Mouse (Mus musculus) ES-Bruce4 (cell line): ENCODE measurements around the gene Deaf1. TPM values are rescaled to one million over a fixed set of nuclear protein-coding genes. Genes with fewer than 3 reads are reported as not detected.

Experiments
- H3K27ac ChIP-seq: 2 replicates; pipeline ENCODE4 v1.5.1; 2012; ENCODE audit warnings: low read length, inconsistent platforms; ENCODE audit not compliant: insufficient read depth
- H3K27me3 ChIP-seq: 2 replicates; pipeline ENCODE4 v1.6.1; 2012; ENCODE audit warnings: mild to moderate bottlenecking, low read length, inconsistent platforms; ENCODE audit not compliant: control insufficient read depth, poor library complexity, insufficient read depth, severe bottlenecking
- H3K36me3 ChIP-seq: 2 replicates; pipeline ENCODE4 v1.6.1; 2012; ENCODE audit warnings: inconsistent platforms, mild to moderate bottlenecking, low read length, moderate library complexity; ENCODE audit not compliant: control insufficient read depth, poor library complexity, insufficient read depth, severe bottlenecking
- H3K4me1 ChIP-seq: one replicate; pipeline ENCODE4 v1.8.1; 2011; ENCODE audit warnings: low read length; ENCODE audit not compliant: control insufficient read depth, insufficient read depth
- H3K4me3 ChIP-seq: 2 replicates; pipeline ENCODE4 v1.5.1; 2011; ENCODE audit warnings: low read depth, mild to moderate bottlenecking, low read length
- H3K9ac ChIP-seq: 2 replicates; pipeline ENCODE4 v1.6.1; 2012; ENCODE audit warnings: low read depth, mild to moderate bottlenecking, inconsistent platforms; ENCODE audit not compliant: poor library complexity, severe bottlenecking
- H3K9me3 ChIP-seq: replicated peaks from 2 replicates; pipeline ENCODE4 v1.6.1; 2012; ENCODE audit warnings: mild to moderate bottlenecking, low read length, inconsistent platforms; ENCODE audit not compliant: control insufficient read depth, poor library complexity, insufficient read depth, severe bottlenecking
- CTCF ChIP-seq: IDR thresholded peaks from one replicate; pipeline ENCODE4 v1.8.1; 2011; ENCODE audit warnings: low read depth, low read length
- EP300 ChIP-seq: IDR thresholded peaks from 2 replicates; pipeline ENCODE4 v1.6.1; 2011; ENCODE audit warnings: low read depth, low read length; ENCODE audit not compliant: insufficient read depth
- POLR2A ChIP-seq: IDR thresholded peaks from one replicate; pipeline ENCODE4 v1.8.1; 2011; ENCODE audit warnings: low read length; ENCODE audit not compliant: insufficient read depth
- polyA plus RNA-seq: library from polyadenylated mRNA; stranded (reverse); fragments of >200 nt; gene quantifications from 2 replicates; pipeline ENCODE4 v1.2.4, GENCODE M21; 2011; ENCODE audit warnings: low read depth; ENCODE audit not compliant: missing spikeins, insufficient read depth, insufficient read length

The Deaf1 gene
- polyA plus RNA-seq, 1 experiment = 79.4 TPM

DNA sequence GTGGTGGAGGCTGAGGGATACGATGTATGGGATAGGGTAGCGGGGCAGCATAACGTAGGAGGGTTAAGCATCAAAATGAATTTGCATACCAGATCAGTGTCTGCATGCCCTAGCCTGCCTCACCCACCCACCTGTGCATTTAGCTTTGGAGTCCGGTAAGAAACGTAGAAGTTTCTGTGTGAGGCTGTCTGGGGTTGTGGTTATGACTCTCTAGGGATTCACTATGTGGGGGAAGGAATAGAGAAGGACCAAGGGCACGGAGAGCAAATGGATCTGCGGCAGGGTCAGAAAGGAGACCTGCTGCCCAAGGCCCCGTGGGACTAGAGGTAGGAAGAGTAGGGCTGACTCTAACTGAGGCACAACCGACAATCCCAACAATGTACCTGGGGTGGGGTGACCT is 52.1 kb downstream of the Deaf1 start:
- no peaks in the 10 kb centered on the region for H3K36me3 ChIP-seq
- H3K9me3 ChIP-seq = no peaks in the 10 kb centered on the region
- peaks cover 1% of the 10 kb centered on the region for H3K4me1 ChIP-seq
- no peak overlapping the region for H3K4me3 ChIP-seq
- no peak for TF ChIP-seq EP300
- no peak for TF ChIP-seq CTCF
- TF ChIP-seq POLR2A = no peak
- no peak overlapping the region for H3K27ac ChIP-seq
- H3K9ac ChIP-seq = no peak overlapping the region
- no peaks in the 10 kb centered on the region for H3K27me3 ChIP-seq

GRCm38 (mm10) chr7:141270631-141271030 is 56.9 kb downstream of the Deaf1 start:
- Histone ChIP-seq H3K9me3 (no peaks in the 10 kb centered on the region), H3K27ac (no peak overlapping the region), H3K36me3 (no peaks in the 10 kb centered on the region), H3K4me3 (no peak overlapping the region), H3K9ac (no peak overlapping the region), H3K4me1 (no peaks in the 10 kb centered on the region), H3K27me3 (no peaks in the 10 kb centered on the region)
- TF ChIP-seq POLR2A (no peak), CTCF (no peak), EP300 (no peak)

- no peak overlapping the region for H3K27ac ChIP-seq
- H3K9ac ChIP-seq = no peak overlapping the region
- TF ChIP-seq CTCF (no peak), EP300 (no peak), POLR2A (no peak)
- H3K4me3 ChIP-seq = peak overlapping the region; percentile 51
- no peaks in the 10 kb centered on the region for H3K9me3 ChIP-seq
- H3K36me3 ChIP-seq = no peaks in the 10 kb centered on the region
- no peaks in the 10 kb centered on the region for H3K4me1 ChIP-seq
- no peaks in the 10 kb centered on the region for H3K27me3 ChIP-seq
These were observed 58.3 kb downstream of the Deaf1 start for GRCm38 (mm10) chr7:141269273-141269545.

GRCm38 (mm10) chr7:141268466-141269272 is 58.8 kb downstream of the Deaf1 start:
- no peaks in the 10 kb centered on the region for H3K4me1 ChIP-seq
- H3K9ac ChIP-seq = no peak overlapping the region
- H3K36me3 ChIP-seq = no peaks in the 10 kb centered on the region
- no peaks in the 10 kb centered on the region for H3K27me3 ChIP-seq
- H3K27ac ChIP-seq = no peak overlapping the region
- no peaks in the 10 kb centered on the region for H3K9me3 ChIP-seq
- no peak for TF ChIP-seq EP300
- no peak for TF ChIP-seq POLR2A
- no peak for TF ChIP-seq CTCF
- H3K4me3 ChIP-seq = peak overlapping the region; percentile 51

- Histone ChIP-seq H3K27me3 (no peaks in the 10 kb centered on the region), H3K27ac (no peak within 1 kb of the TSS), H3K9me3 (no peaks in the 10 kb centered on the region), H3K36me3 (peaks cover 14% of the 10 kb centered on the region), H3K9ac (no peak within 1 kb of the TSS), H3K4me3 (no peak within 1 kb of the TSS), H3K4me1 (no peaks in the 10 kb centered on the region)
- TF ChIP-seq POLR2A = no peak
- no peak for TF ChIP-seq CTCF
- no peak for TF ChIP-seq EP300
These were observed 61.5 kb downstream of the Deaf1 start, which contains the start of gene Irf7 for GRCm38 (mm10) chr7:141265739-141266561. Irf7 (minus strand) TSS chr7:141266481.

DNA sequence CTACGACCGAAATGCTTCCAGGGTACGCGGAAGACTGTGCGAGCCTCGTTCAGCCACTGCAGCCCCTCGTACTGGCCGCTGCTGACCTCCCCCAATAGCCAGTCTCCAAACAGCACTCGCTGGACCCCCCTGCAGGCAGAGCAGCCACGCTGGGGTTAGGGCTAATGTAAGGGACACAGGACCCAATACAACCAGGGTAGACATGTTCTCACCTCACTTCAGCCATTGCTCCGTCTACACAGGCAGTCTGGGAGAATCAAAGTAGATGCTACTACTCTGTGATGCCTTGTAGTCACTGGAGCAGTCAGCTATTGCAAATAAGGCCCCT is 62.1 kb downstream of the Deaf1 start:
- Histone ChIP-seq H3K27ac (no peak overlapping the region), H3K36me3 (peaks cover 20% of the 10 kb centered on the region), H3K9me3 (no peaks in the 10 kb centered on the region), H3K9ac (no peak overlapping the region), H3K4me3 (no peak overlapping the region), H3K4me1 (no peaks in the 10 kb centered on the region), H3K27me3 (no peaks in the 10 kb centered on the region)
- TF ChIP-seq CTCF = no peak
- no peak for TF ChIP-seq POLR2A
- no peak for TF ChIP-seq EP300
